Comparison of ENCODE assay signal across 9 mouse cellular contexts in the genomic region with DNA sequence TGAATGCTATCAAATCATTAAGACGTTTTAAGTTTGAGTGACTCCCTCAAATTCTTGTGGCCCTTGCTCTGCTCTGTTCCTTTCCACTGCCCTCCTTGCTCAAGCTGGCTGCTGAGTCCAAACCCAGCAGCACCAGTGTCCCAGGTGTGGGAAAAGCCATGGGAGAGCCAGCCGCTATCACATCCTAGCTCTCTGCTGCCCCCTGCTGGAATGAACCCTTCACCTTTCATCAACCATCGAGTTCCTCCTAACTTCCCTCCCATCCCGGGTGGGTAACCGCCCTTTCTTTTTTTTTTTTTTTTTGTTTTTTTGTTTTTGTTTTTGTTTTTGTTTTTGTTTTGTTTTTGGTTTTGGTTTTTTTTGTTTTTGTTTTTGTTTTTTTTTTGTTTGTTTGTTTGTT.
A peak's percentile ranks its signal among the peaks of the same experiment; 100 is the strongest.
DNase-seq lines count a peak whose midpoint lies in the region; ATAC-seq and TF ChIP-seq lines count a peak whose summit lies in the region.
"Had no signal": no experiment of that assay in that cellular context is flagged by ENCODE, and none has a peak within 500 bp of the region (broad histone marks: within the 10 kb centered on the region; RNA-seq: fewer than 3 reads in every experiment).

No protein-coding gene starts in this region.

- TF ChIP-seq RAD21 in MEL (IDR thresholded peaks at IDR 0.05; ENCODE audit: low read depth, low read length) = peak; percentile 62

- no peak overlapping the region for H3K4me2 ChIP-seq in heart, embryonic 12.5 days
- H3K4me2 ChIP-seq: lung, embryonic 15.5 days had no signal

- no peaks in the 10 kb centered on the region; the same call in 1 of the 2 replicates for H3K4me1 ChIP-seq in heart, embryonic 12.5 days (replicated peaks)
- no peaks in the 10 kb centered on the region for H3K4me1 ChIP-seq in MEL (ENCODE audit: control insufficient read depth in 1 of 2, insufficient read depth in 2 of 2, low read length in 2 of 2)
- H3K4me1 ChIP-seq in cerebellum, adult 2 months (ENCODE audit: control insufficient read depth, insufficient read depth, low read length) = no peaks in the 10 kb centered on the region
- H3K4me1 ChIP-seq: lung, embryonic 15.5 days had no signal

- no peaks in the 10 kb centered on the region for H3K9me3 ChIP-seq in heart, embryonic 12.5 days (replicated peaks)
- H3K9me3 ChIP-seq in MEL (replicated peaks; ENCODE audit: insufficient read depth, low read length) = no peaks in the 10 kb centered on the region
- H3K9me3 ChIP-seq: lung, embryonic 15.5 days had no signal

- no peak for ATAC-seq in heart, embryonic 12.5 days (ENCODE audit: insufficient number of reproducible peaks, low FRiP score)

- TF ChIP-seq POLR2A in MEL (IDR thresholded peaks at IDR 0.05; ENCODE audit: control insufficient read depth in 1 of 2, insufficient read depth in 1 of 2, low read depth in 1 of 2, low read length in 2 of 2, poor library complexity in 1 of 2) = no peak
- TF ChIP-seq POLR2A in cerebellum, adult 2 months (IDR thresholded peaks at IDR 0.05; ENCODE audit: borderline replicate concordance, insufficient read depth, low read length) = no peak

- 51% methylated on average over 5 of the region's 5 CpGs for WGBS in heart, embryonic 12.5 days
- 48% methylated on average over 5 of the region's 5 CpGs for WGBS in cerebellum, adult 2 months

- no peaks in the 10 kb centered on the region for H3K79me2 ChIP-seq in MEL (ENCODE audit: control insufficient read depth, insufficient read depth, low read length, poor library complexity)

- no peaks in the 10 kb centered on the region for H3K36me3 ChIP-seq in heart, embryonic 12.5 days
- H3K36me3 ChIP-seq in MEL (ENCODE audit: control insufficient read depth in 1 of 2, insufficient read depth in 2 of 2, low read length in 2 of 2) = no peaks in the 10 kb centered on the region
- H3K36me3 ChIP-seq: lung, embryonic 15.5 days had no signal

- H3K9ac ChIP-seq in heart, embryonic 12.5 days = no peak overlapping the region
- H3K9ac ChIP-seq in MEL (ENCODE audit: control insufficient read depth, low read depth, low read length, poor library complexity, severe bottlenecking) = no peak overlapping the region
- H3K9ac ChIP-seq: lung, embryonic 15.5 days had no signal

- H3K27ac ChIP-seq in heart, embryonic 12.5 days (ENCODE audit: poor library complexity, severe bottlenecking) = no peak overlapping the region
- no peak overlapping the region for H3K27ac ChIP-seq in MEL (ENCODE audit: control insufficient read depth, low read depth, low read length)
- no peak overlapping the region for H3K27ac ChIP-seq in cerebellum, adult 2 months (ENCODE audit: insufficient read depth, low read length)
- H3K27ac ChIP-seq: lung, embryonic 15.5 days had no signal

- DNase-seq in heart, adult 11 months = peak; percentile 84
- DNase-seq in MEL (ENCODE audit: low read depth, low spot score) = peak; percentile 66
- peak; percentile 33 to 56 for DNase-seq in cerebellum, adult 2 months
- DNase-seq in gastrocnemius, postnatal 10 days = peak; percentile 75
- DNase-seq in layer of hippocampus, adult 9-11 months = peak; percentile 13
- DNase-seq in lung, postnatal 4 days = peak; percentile 29 to 70
- DNase-seq in telencephalon, adult 2 months (ENCODE audit: low read depth, low spot score) = peak; percentile 2

- no peak for TF ChIP-seq EP300 in MEL (IDR thresholded peaks at IDR 0.05; ENCODE audit: low read depth in 1 of 2, low read length in 2 of 2)

- H3K4me3 ChIP-seq in heart, embryonic 12.5 days = no peak overlapping the region
- no peak overlapping the region for H3K4me3 ChIP-seq in MEL (ENCODE audit: control insufficient read depth in 1 of 2, insufficient read depth in 1 of 2, low read depth in 2 of 2, low read length in 2 of 2)
- no peak overlapping the region for H3K4me3 ChIP-seq in cerebellum, adult 2 months (replicated peaks; ENCODE audit: insufficient read depth, low read depth, low read length)
- H3K4me3 ChIP-seq: lung, embryonic 15.5 days had no signal

- no peaks in the 10 kb centered on the region for H3K27me3 ChIP-seq in heart, embryonic 12.5 days (replicated peaks)
- peaks cover 0 to 5% of the 10 kb centered on the region in 2 experiments; a peak in 2 of 4 replicates for H3K27me3 ChIP-seq in MEL (ENCODE audit: control insufficient read depth in 1 of 2, insufficient read depth in 2 of 2, low read length in 2 of 2)
- no peaks in the 10 kb centered on the region; the same call in 1 of the 2 replicates for H3K27me3 ChIP-seq in cerebellum, adult 2 months (ENCODE audit: control insufficient read depth, insufficient read depth, low read length)
- H3K27me3 ChIP-seq: lung, embryonic 15.5 days had no signal

- TF ChIP-seq CTCF in MEL (IDR thresholded peaks at IDR 0.05 in 2 of 3, conservative IDR thresholded peaks at IDR 0.05 in 1 of 3; ENCODE audit: control insufficient read depth in 1 of 3, insufficient read depth in 1 of 3, low read depth in 2 of 3, low read length in 3 of 3, poor library complexity in 1 of 3, severe bottlenecking in 1 of 3) = peak; percentile 45 to 83 (median 70)
- peak; percentile 72 for TF ChIP-seq CTCF in cerebellum, adult 2 months (IDR thresholded peaks at IDR 0.05; ENCODE audit: borderline replicate concordance, insufficient read depth, low read depth, low read length)

TF ChIP-seq in MEL, 35 proteins besides CTCF, POLR2A, EP300 and RAD21:
- TF ChIP-seq MEF2A (IDR thresholded peaks at IDR 0.05; ENCODE audit: extremely low read depth, insufficient replicate concordance, low read depth, low read length, poor library complexity, severe bottlenecking) = no peak
- peak; percentile 63 for TF ChIP-seq SMC3 (IDR thresholded peaks at IDR 0.05; ENCODE audit: low read depth, low read length)
- peak; percentile 28; the same call in 1 of the 2 replicates for TF ChIP-seq ZC3H11A (IDR thresholded peaks at IDR 0.05; ENCODE audit: low read depth, low read length)
- 0 out of 2 replicates have a peak, but pooled peaks have one; percentile 9 for TF ChIP-seq GATA1 (IDR thresholded peaks at IDR 0.05; ENCODE audit: low read depth, low read length)

Comparison
In these comparisons a context has a peak if more than half of its experiments do, and no peak if none do; other contexts are left out.
1. DNase-seq: peak in every context shown above with its lines; median percentile 84 in heart, adult 11 months; 75 in gastrocnemius, postnatal 10 days; 66 in MEL; 50 in lung, postnatal 4 days; 44 in cerebellum, adult 2 months; 13 in layer of hippocampus, adult 9-11 months; 2 in telencephalon, adult 2 months.